Mouse (Mus musculus): ENCODE data around the gene Adcy9. TPM values are rescaled to one million over a fixed set of nuclear protein-coding genes. Genes with fewer than 3 reads are reported as not detected.

Adcy9 gene
- polyA plus RNA-seq (2016; fragmentation: Nextera tagmentation; extraction: Ambion mirVana), result 0.77 and 1.1 TPM in 2 replicates

DNA sequence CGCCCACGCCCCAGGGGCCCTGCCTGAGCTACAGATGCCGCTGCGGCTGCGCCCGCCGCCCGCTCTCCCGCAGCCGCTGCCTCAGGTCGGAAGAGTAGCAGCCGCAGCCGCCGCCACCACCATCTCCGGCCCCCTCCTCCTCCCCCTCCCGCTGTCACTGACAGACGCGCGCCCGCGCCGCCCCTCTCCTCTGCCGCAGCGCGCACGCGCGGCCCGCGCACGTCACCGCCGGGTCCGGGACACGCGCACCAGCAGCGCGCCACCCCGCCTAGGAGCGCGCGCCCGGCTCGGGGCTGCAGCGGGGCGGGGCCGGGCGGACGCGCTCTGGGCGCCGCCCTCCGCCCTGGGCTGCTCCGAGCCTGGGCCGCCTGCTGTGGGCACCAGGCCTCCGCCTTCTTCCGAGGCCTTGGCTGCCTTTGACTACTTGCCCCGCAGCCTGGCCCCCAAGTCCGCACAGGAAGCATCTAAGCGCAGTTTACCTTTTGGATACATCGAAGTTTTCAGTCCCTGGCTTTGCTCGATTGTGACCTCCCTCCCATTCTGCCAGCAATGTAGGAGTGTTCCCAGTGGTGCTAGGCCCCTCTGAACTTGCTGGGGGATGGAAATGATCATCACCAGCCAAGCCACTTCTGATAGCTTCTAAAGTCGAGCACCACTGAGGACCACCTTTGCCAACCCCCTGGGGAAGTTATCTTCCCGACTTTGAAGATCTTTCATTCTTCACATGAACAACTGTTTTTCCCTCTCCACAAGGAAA is at the start of gene Adcy9:
Gene Adcy9 (minus strand): TSS at position 201 of the 757 bp plus-strand sequence.
- Histone ChIP-seq H3K4me3 (peak within 1 kb of the TSS; percentile 77), H3K27me3 (ENCODE audit: insufficient read depth, poor library complexity, severe bottlenecking) (peaks cover 43% of the 10 kb centered on the region), H3K9me3 (no peaks in the 10 kb centered on the region), H3K27ac (peak within 1 kb of the TSS; percentile 73), H3K36me3 (no peaks in the 10 kb centered on the region; the same call in 1 of the 2 replicates), H3K4me1 (replicated peaks) (peaks cover 24% of the 10 kb centered on the region)
- DNase-seq (ENCODE audit: low spot score), result peak; percentile 88
- under 1% methylated on average over 57 of the region's 64 CpGs for WGBS

DNA sequence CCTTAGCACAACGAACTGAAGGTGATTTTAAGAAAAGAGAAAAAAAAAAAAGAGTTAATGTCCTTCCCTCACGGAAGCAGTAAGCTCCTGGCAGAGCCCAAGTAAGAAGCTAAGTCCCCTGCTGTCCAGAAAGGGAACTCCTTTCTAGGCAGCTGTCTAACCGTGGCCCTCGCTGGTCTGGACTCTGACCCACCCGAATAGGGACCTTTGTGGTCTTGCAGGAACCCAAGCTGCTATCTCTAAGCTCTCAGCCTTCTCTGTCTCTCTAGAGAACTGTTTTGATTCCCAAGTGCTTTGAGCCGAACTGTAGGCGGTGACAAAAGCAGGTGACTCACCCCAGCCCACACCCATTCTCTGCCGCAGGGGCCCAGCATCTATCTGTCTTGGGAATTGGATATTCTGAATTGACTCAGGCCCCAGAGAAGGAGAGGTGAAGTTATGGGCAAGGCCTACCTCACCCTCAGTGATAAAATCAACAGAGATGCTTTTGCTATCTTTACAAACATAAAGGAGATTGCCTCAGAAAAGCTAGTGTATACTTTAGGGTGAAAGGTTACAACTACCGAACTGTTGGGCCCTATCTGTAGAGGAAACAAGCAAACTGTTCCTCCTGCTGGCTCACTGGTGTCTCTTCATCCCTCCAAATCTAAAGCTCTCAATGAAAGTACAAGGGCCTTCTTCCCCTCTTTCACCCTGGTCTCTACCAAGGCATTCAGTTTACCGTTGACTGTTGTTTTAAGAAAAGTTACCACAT is 49.5 kb upstream of the Adcy9 start:
- DNase-seq (ENCODE audit: low spot score), result no peak
- Histone ChIP-seq H3K4me3 (no peak overlapping the region), H3K27me3 (ENCODE audit: insufficient read depth, poor library complexity, severe bottlenecking) (no peaks in the 10 kb centered on the region), H3K9me3 (no peaks in the 10 kb centered on the region), H3K27ac (no peak overlapping the region), H3K36me3 (no peaks in the 10 kb centered on the region), H3K4me1 (replicated peaks) (peaks cover 13% of the 10 kb centered on the region)
- WGBS, result 70% methylated on average over 10 of the region's 10 CpGs

DNA sequence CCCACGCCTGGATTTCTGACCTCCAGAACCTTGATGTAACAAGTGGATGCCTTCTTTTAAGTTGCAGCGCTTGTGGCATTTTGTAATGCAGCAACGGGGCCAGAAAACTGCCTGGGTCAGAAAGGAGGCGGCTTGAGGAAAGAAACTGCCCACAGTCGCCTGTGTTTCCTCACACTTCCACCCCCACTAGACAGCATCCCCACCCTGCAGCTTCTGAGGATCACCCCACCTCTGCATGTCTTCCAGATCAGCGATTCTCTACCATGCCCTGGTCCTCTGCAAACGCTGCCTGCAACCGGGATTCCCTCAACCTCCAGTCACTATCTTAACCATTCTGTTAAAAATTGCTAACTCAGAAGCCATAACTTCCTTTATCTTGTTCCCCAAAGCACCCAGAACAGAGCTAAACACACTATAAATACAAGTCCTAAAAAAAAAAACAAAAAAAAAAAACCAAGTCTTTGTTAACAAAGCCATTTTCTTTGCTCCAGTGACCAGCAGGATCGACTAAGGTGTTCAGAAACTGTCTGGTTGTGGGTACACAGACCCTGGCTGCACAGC is 44.3 kb upstream of the Adcy9 start:
- H3K36me3 ChIP-seq, result no peaks in the 10 kb centered on the region
- 81% methylated on average over 9 of the region's 9 CpGs for WGBS
- H3K4me3 ChIP-seq, result no peak overlapping the region

DNA sequence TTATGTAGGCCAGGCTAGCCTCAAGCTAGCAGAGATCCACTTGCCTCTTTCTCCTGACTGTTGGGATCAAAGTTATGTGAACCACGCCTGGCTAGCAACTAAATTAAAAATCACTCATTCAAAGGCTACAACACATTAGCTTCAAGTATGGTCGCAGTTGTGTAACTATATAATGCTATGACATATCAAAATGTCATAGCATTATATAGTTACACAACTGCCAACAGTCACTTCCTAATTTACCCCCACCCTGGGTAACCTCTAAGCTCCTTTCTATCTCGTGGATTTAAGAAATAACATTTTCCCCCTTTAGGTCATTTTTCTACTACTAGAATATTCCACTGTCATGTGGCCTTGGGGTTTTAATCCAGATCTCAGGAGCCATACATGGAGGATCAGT is 37.6 kb upstream of the Adcy9 start:
- no peaks in the 10 kb centered on the region for H3K9me3 ChIP-seq
- H3K36me3 ChIP-seq, result no peaks in the 10 kb centered on the region
- H3K4me1 ChIP-seq (replicated peaks), result no peaks in the 10 kb centered on the region; the same call in 1 of the 2 replicates
- no peak for DNase-seq (ENCODE audit: low spot score)
- 84% methylated on average over 3 of the region's 3 CpGs for WGBS
- H3K4me3 ChIP-seq, result no peak overlapping the region
- no peaks in the 10 kb centered on the region for H3K27me3 ChIP-seq (ENCODE audit: insufficient read depth, poor library complexity, severe bottlenecking)
- H3K27ac ChIP-seq, result no peak overlapping the region

More for the DNA sequence above, 44.3 kb upstream of the Adcy9 start:
- no peak for DNase-seq (ENCODE audit: low spot score)
- Histone ChIP-seq H3K4me1 (replicated peaks) (no peaks in the 10 kb centered on the region), H3K27me3 (ENCODE audit: insufficient read depth, poor library complexity, severe bottlenecking) (no peaks in the 10 kb centered on the region), H3K9me3 (no peaks in the 10 kb centered on the region), H3K27ac (no peak overlapping the region)

DNA sequence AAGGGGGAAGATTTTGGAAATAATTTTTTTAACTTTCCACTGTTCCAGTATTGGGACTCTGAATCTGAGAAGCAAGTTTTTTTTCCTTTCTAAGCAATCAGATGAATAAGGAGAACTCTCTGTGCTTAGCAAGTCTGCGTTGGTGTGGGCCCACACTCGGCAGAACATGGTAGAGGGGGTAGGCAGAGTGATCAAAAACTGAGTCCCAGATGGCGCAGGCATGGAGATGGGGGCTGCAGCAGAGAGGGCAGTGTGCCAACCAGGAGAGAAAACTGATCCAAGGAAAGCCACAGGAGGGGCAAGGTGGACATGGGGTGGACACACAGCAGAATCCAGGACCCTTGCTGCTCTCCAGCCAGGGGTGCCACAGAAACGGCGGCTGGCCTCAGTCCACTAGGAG is 36.1 kb upstream of the Adcy9 start:
- Histone ChIP-seq H3K27ac (no peak overlapping the region), H3K27me3 (ENCODE audit: insufficient read depth, poor library complexity, severe bottlenecking) (no peaks in the 10 kb centered on the region), H3K4me1 (replicated peaks) (no peaks in the 10 kb centered on the region; the same call in 1 of the 2 replicates), H3K4me3 (no peak overlapping the region), H3K9me3 (no peaks in the 10 kb centered on the region), H3K36me3 (no peaks in the 10 kb centered on the region)
- WGBS, result 88% methylated on average over 5 of the region's 5 CpGs
- no peak for DNase-seq (ENCODE audit: low spot score)

DNA sequence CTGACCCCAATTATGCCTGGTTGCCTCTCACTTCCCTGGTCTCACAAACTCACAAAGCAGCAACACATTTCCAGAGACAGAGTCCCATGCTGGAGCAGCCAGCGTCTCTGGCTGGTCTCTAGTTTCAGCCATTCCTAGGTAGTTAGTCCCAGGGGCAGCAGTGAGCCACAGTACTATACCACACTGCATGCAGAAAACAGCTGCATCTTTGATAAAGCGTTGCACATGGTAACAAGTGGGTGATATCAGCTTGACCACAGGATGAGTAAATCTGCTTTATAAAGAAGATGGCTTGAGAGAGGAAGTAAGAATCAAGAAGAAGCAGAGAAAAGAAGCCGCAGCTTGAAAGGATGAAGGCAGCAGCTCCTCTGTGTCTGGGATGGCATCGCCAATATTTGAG is 35.4 kb upstream of the Adcy9 start:
- H3K27ac ChIP-seq, result no peak overlapping the region
- H3K27me3 ChIP-seq (ENCODE audit: insufficient read depth, poor library complexity, severe bottlenecking), result no peaks in the 10 kb centered on the region
- H3K9me3 ChIP-seq, result no peaks in the 10 kb centered on the region
- WGBS, result 82% methylated on average over 4 of the region's 4 CpGs
- no peak for DNase-seq (ENCODE audit: low spot score)
- H3K4me3 ChIP-seq, result no peak overlapping the region
- H3K36me3 ChIP-seq, result no peaks in the 10 kb centered on the region
- H3K4me1 ChIP-seq (replicated peaks), result no peaks in the 10 kb centered on the region; the same call in 1 of the 2 replicates

DNA sequence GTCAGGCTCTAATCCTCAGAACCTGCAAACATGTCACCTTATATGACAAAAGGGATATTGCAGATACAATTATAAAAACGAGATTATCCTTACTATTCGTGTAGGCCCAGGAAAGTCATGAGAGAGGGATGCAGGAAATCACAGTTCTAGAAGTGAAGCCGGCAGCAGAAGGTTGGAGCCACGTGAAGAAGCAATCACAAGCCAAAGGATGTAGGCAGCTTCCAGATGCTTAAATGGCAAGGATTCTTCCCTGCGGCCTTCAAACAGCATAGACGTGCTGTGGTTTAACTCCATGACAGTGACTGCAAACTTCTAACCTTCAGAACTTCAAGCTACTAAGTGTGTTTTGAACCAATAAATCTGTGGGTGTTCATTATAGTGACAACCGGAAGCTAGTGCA is 34.3 kb upstream of the Adcy9 start:
- H3K27ac ChIP-seq, result no peak overlapping the region
- no peak overlapping the region for H3K4me3 ChIP-seq
- H3K36me3 ChIP-seq, result no peaks in the 10 kb centered on the region
- H3K9me3 ChIP-seq, result no peaks in the 10 kb centered on the region
- 89% methylated on average over 7 of the region's 7 CpGs for WGBS
- no peaks in the 10 kb centered on the region; the same call in 1 of the 2 replicates for H3K4me1 ChIP-seq (replicated peaks)
- H3K27me3 ChIP-seq (ENCODE audit: insufficient read depth, poor library complexity, severe bottlenecking), result no peaks in the 10 kb centered on the region
- no peak for DNase-seq (ENCODE audit: low spot score)

DNA sequence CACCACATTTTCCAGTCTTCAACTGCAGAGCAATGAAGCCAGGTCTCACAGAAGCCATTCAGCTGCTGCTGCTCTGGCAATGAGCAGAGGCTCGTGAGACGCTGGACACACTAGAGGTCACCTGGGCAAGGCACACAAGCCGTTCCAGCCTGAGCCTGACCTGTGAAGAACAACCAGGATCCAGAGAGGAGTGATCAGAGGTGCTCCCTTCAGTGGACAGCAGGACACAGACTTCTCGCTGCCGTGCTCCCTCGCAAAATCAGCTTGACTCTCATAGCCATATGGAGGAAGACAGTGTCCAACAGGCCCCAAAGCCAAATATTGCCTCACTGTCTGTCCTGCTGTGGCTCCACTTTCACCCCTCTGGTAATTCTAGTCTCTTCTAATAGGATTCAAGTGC is 29.1 kb upstream of the Adcy9 start:
- Histone ChIP-seq H3K27ac (no peak overlapping the region), H3K36me3 (no peaks in the 10 kb centered on the region), H3K4me1 (replicated peaks) (peaks cover 5% of the 10 kb centered on the region; the same call in 1 of the 2 replicates), H3K27me3 (ENCODE audit: insufficient read depth, poor library complexity, severe bottlenecking) (0 out of 2 replicates have a peak, but pooled peaks cover 2% of the 10 kb centered on the region), H3K4me3 (no peak overlapping the region), H3K9me3 (no peaks in the 10 kb centered on the region)
- DNase-seq (ENCODE audit: low spot score), result no peak
- WGBS, result 89% methylated on average over 6 of the region's 6 CpGs

DNA sequence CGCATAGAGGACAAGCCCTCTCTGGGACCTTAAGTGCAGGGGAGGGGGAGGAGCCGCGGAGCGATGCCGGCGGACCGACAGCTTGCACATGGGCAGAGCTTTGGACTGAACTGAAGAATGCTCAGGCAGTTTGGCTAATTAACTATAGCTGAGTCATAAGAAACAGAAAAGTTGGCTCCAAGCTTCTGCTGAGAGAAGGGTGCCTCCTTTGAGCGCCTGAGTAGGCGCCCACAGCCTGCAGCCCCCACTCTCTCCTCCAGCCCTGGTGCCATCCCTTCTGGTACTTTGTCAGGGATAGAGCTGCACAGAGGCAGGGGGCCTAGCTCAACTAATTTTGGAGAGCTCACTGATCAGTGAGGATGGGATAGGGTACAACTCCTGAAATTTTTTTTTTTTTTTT is 27.9 kb upstream of the Adcy9 start:
- H3K4me3 ChIP-seq, result no peak overlapping the region
- no peak for DNase-seq (ENCODE audit: low spot score)
- 58% methylated on average over 9 of the region's 9 CpGs for WGBS

DNA sequence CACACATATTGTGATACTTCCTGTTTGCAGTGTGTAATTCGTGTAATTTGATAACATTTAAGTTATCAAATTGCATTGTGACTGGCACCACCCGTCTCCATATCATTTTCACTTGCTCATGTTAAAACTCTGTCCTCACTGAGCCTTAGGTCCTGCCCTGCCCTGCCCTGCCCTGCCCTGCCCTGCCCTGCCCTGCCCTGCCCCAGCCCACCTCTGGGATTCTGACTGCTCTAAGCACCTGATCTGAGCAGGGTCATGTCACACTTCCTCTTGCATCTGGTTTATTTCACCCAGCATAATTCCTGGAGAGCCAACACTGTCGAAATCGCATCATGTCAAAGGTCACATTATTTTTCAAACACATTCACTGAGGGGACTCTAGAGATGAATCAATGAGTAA is 26.1 kb upstream of the Adcy9 start:
- WGBS, result 75% methylated on average over 4 of the region's 4 CpGs
- H3K27me3 ChIP-seq (ENCODE audit: insufficient read depth, poor library complexity, severe bottlenecking), result 0 out of 2 replicates have a peak, but pooled peaks cover 2% of the 10 kb centered on the region
- no peak overlapping the region for H3K27ac ChIP-seq
- no peak for DNase-seq (ENCODE audit: low spot score)
- peaks cover 5% of the 10 kb centered on the region; the same call in 1 of the 2 replicates for H3K4me1 ChIP-seq (replicated peaks)
- no peaks in the 10 kb centered on the region for H3K36me3 ChIP-seq
- H3K4me3 ChIP-seq, result no peak overlapping the region
- H3K9me3 ChIP-seq, result no peaks in the 10 kb centered on the region

More for the DNA sequence above, 27.9 kb upstream of the Adcy9 start:
- Histone ChIP-seq H3K4me1 (replicated peaks) (peaks cover 5% of the 10 kb centered on the region; the same call in 1 of the 2 replicates), H3K9me3 (no peaks in the 10 kb centered on the region), H3K27ac (no peak overlapping the region), H3K36me3 (no peaks in the 10 kb centered on the region), H3K27me3 (ENCODE audit: insufficient read depth, poor library complexity, severe bottlenecking) (0 out of 2 replicates have a peak, but pooled peaks cover 2% of the 10 kb centered on the region)

DNA sequence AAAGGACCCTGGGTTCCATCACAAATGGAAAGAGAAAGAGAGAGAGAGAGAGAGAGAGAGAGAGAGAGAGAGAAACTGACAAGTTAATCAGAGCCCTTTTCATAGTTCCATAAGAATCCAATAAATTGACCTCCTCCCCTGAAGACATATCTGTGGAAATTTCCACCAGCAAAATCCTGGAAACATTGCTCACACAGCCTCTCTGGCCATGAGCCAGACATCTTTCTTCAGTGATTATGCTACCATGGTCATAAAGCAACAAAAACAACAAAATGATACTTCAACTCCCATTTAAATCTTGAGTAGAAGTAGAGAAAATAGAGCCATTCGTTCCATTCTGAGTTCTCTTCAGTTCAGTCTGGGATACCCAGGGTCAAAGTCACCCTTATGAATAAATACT is 24.1 kb upstream of the Adcy9 start:
- H3K27ac ChIP-seq, result no peak overlapping the region
- WGBS, result 84% methylated on average over 1 of the region's 1 CpGs
- no peaks in the 10 kb centered on the region for H3K36me3 ChIP-seq
- H3K27me3 ChIP-seq (ENCODE audit: insufficient read depth, poor library complexity, severe bottlenecking), result 0 out of 2 replicates have a peak, but pooled peaks cover 2% of the 10 kb centered on the region
- no peak overlapping the region for H3K4me3 ChIP-seq
- H3K9me3 ChIP-seq, result no peaks in the 10 kb centered on the region
- no peak for DNase-seq (ENCODE audit: low spot score)
- peaks cover 5% of the 10 kb centered on the region; the same call in 1 of the 2 replicates for H3K4me1 ChIP-seq (replicated peaks)

DNA sequence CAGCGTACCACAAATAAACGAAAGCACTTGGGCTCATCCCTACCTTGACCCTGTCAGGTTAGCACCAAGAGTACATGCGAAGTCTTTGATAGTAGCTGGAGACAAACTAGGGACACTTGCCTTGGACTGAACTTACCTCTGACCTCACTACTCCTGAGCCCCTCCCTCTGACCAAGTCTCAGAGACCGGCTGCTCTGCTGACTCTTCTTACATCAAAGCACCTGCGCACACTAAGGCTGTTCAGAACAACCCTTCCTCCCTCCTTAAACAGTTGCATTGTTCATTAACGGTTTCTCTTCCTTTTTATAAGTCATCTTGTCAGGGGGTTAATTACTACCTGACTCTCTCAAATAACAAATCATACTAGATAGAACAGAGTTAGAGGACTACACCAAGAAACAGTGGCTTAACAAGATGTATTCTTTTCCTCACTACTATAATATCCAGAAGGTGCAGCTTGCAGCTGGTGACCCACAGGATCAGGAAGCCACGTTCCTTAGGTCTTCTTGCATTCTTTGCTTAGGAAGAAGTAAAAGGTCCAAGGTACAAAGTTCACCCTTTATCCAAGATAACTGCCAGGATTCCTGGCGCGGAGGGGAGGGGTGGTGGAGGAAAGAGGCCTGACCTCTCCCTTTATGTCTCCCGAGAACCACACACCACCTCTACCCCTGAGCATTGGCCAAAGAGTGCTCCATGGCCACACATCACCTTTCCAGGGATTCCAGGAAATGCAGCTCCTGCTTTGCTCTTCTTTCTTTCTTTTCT is 19.2 kb upstream of the Adcy9 start:
- no peaks in the 10 kb centered on the region for H3K9me3 ChIP-seq
- no peak overlapping the region for H3K27ac ChIP-seq
- H3K4me3 ChIP-seq, result no peak overlapping the region
- H3K4me1 ChIP-seq (replicated peaks), result no peaks in the 10 kb centered on the region
- H3K27me3 ChIP-seq (ENCODE audit: insufficient read depth, poor library complexity, severe bottlenecking), result no peaks in the 10 kb centered on the region
- DNase-seq (ENCODE audit: low spot score), result no peak
- no peaks in the 10 kb centered on the region for H3K36me3 ChIP-seq
- WGBS, result 83% methylated on average over 10 of the region's 10 CpGs

All from hindbrain, embryonic 10.5 days (tissue).